Mouse (Mus musculus) hindbrain, postnatal 0 days (tissue): ENCODE data around the gene Zfp365. TPM values are rescaled to one million over a fixed set of nuclear protein-coding genes. Genes with fewer than 3 reads are reported as not detected.

Source experiments
- ATAC-seq: fragments of 200-750 bp; cut with Nextera tagmentation; 2 replicates; pipeline ENCODE4 v1.8.0; 2017; ENCODE audit warnings: mild to moderate bottlenecking, moderate TSS enrichment, moderate library complexity
- DNase-seq: peaks from one replicate; pipeline ENCODE4 v3.0.0-alpha.2; 2015; ENCODE audit warnings: low spot score
- H3K27ac ChIP-seq: fragments of 300-500 bp; sonication (generic); 2 replicates; pipeline ENCODE4 v1.5.1; 2014; ENCODE audit warnings: mild to moderate bottlenecking
- H3K27me3 ChIP-seq: fragments of 300-500 bp; sonication (generic); 2 replicates; pipeline ENCODE4 v1.6.1; 2014; ENCODE audit warnings: low read length, mixed read lengths; ENCODE audit not compliant: insufficient read depth
- H3K36me3 ChIP-seq: fragments of 300-500 bp; sonication (generic); 2 replicates; pipeline ENCODE4 v1.6.1; 2014; ENCODE audit warnings: low read length, mixed read lengths; ENCODE audit not compliant: insufficient read depth
- H3K4me1 ChIP-seq: fragments of 300-500 bp; sonication (generic); 2 replicates; pipeline ENCODE4 v1.6.1; 2014; ENCODE audit warnings: antibody characterized with exemption, low read length, mixed read lengths; ENCODE audit not compliant: insufficient read depth
- H3K4me2 ChIP-seq: fragments of 300-500 bp; sonication (generic); 2 replicates; pipeline ENCODE4 v1.6.1; 2014; ENCODE audit warnings: low read depth, mild to moderate bottlenecking, low read length, moderate library complexity, mixed read lengths
- H3K4me3 ChIP-seq: fragments of 300-500 bp; sonication (generic); 2 replicates; pipeline ENCODE4 v1.5.1; 2014; ENCODE audit warnings: low read length
- H3K9ac ChIP-seq: fragments of 300-500 bp; sonication (generic); replicated peaks from 2 replicates; pipeline ENCODE4 v1.6.1; 2014; ENCODE audit warnings: mild to moderate bottlenecking, low read length, moderate library complexity, mixed read lengths
- H3K9me3 ChIP-seq: fragments of 300-500 bp; sonication (generic); 2 replicates; pipeline ENCODE4 v1.6.1; 2016; ENCODE audit warnings: low read length, mixed read lengths
- CTCF ChIP-seq: IDR thresholded peaks from 2 replicates; pipeline ENCODE4 v1.5.1; 2016; ENCODE audit warnings: antibody characterized with exemption, control low read depth, low read depth
- WGBS: fragments of 180-500 bp; shearing (Covaris S2); extraction: QIAGEN DNeasy Blood & Tissue Kit; methylation state at CpG from one replicate; pipeline ENCODE4 v1.1.7; 2014; 5-methylcytosine and 5-hydroxymethylcytosine counted together
- polyA plus RNA-seq: library from polyadenylated mRNA; unstranded; fragments of >200 nt; fragmentation: Nextera tagmentation; extraction: Ambion mirVana; gene quantifications from 2 replicates; pipeline ENCODE4 v1.2.1, GENCODE M21; 2015
- total RNA-seq: library from RNA; depleted of rRNA; stranded (reverse); fragments of >200 nt; gene quantifications from 2 replicates; pipeline ENCODE4 v1.2.3, GENCODE M21; 2014

The Zfp365 gene
- total and polyA plus RNA-seq, 2 experiments from 2014 or later = 7.9 to 16.6 TPM

DNA sequence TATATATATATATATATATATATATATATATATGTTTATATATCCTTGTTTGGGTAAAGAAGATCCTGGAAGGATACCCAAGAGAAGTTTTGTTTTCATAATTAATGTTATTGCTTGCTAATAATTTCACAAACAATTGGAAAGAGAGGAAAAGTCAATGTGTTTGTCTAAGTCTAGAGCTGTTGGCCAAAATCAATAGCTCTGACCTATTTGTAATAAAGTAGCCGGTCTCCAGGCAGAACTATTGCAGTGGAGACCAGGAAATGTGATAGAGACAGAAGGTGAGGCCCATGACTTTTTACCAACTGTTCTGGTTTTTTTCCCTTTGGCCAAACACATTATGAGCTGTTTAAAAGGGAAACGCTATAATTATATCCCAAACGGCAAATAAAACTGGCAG is 44.2 kb downstream of the Zfp365 start:
- H3K27ac ChIP-seq = no peak overlapping the region
- no peak overlapping the region for H3K4me2 ChIP-seq
- no peaks in the 10 kb centered on the region for H3K4me1 ChIP-seq
- DNase-seq = no peak
- H3K27me3 ChIP-seq = no peaks in the 10 kb centered on the region
- no peaks in the 10 kb centered on the region for H3K36me3 ChIP-seq
- no peak for TF ChIP-seq CTCF
- H3K9me3 ChIP-seq = no peaks in the 10 kb centered on the region
- ATAC-seq = no peak
- H3K9ac ChIP-seq = no peak overlapping the region
- H3K4me3 ChIP-seq = no peak overlapping the region
- WGBS = 85% methylated on average over 3 of the region's 3 CpGs

DNA sequence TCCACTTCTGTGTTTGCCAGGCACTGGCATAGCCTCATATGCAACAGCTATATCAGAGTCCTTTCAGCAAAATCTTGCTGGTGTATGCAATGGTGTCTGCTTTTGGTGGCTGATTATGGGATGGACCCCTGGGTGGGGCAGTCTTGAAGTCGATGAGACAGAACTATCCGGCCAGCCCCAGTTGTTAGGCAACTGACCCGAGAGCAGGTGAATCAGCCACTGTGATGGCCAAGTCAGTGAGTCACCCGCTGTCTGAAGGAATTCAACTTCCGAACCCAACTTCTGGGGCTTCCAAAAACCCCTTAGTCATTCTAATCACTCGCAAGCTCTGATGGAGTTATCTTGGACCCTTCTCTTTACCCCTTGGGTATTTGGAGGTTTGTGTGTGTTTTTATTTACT is 46.6 kb downstream of the Zfp365 start:
- H3K27ac ChIP-seq = no peak overlapping the region
- WGBS = 95% methylated on average over 6 of the region's 6 CpGs
- no peak overlapping the region for H3K4me3 ChIP-seq
- no peak overlapping the region for H3K9ac ChIP-seq
- ATAC-seq = no peak
- no peak overlapping the region for H3K4me2 ChIP-seq
- no peaks in the 10 kb centered on the region for H3K9me3 ChIP-seq
- H3K27me3 ChIP-seq = no peaks in the 10 kb centered on the region
- TF ChIP-seq CTCF = no peak
- no peaks in the 10 kb centered on the region for H3K36me3 ChIP-seq
- no peaks in the 10 kb centered on the region for H3K4me1 ChIP-seq
- DNase-seq = no peak

DNA sequence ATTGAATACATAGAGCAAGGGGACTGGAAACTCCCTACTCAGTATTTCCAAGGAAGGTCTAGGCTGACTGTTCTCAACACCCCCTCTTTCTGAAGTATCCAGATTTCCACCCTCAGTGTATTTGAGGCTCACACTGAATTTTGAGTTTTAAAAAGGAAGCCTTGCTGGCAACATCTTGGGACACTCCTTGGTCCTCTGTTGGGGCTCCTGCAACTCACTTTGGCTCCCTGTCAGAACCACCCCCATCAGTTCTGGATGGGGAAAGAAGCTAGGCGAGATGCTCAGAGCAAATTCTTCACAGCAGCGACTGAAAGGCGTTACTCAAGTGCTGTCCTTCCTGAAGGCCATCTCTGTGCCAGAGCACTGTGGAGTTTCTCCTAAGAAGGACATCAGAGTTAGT is 47.4 kb downstream of the Zfp365 start:
- no peak overlapping the region for H3K4me2 ChIP-seq
- DNase-seq (no peak), ATAC-seq (no peak)
- no peak overlapping the region for H3K27ac ChIP-seq
- H3K9ac ChIP-seq = no peak overlapping the region
- H3K27me3 ChIP-seq = no peaks in the 10 kb centered on the region
- H3K4me1 ChIP-seq = no peaks in the 10 kb centered on the region
- no peaks in the 10 kb centered on the region for H3K9me3 ChIP-seq
- no peak for TF ChIP-seq CTCF
- 78% methylated on average over 3 of the region's 3 CpGs for WGBS
- H3K4me3 ChIP-seq = no peak overlapping the region
- no peaks in the 10 kb centered on the region for H3K36me3 ChIP-seq

GRCm38 (mm10) chr10:67862331-67862730 is 50.1 kb downstream of the Zfp365 start:
- Histone ChIP-seq H3K9me3 (no peaks in the 10 kb centered on the region), H3K36me3 (no peaks in the 10 kb centered on the region), H3K4me1 (no peaks in the 10 kb centered on the region), H3K27me3 (no peaks in the 10 kb centered on the region), H3K9ac (no peak overlapping the region), H3K27ac (no peak overlapping the region), H3K4me3 (no peak overlapping the region), H3K4me2 (no peak overlapping the region)
- DNase-seq = peak; percentile 66
- ATAC-seq = no peak
- WGBS = 14% methylated on average over 7 of the region's 7 CpGs
- peak; percentile 76 for TF ChIP-seq CTCF

DNA sequence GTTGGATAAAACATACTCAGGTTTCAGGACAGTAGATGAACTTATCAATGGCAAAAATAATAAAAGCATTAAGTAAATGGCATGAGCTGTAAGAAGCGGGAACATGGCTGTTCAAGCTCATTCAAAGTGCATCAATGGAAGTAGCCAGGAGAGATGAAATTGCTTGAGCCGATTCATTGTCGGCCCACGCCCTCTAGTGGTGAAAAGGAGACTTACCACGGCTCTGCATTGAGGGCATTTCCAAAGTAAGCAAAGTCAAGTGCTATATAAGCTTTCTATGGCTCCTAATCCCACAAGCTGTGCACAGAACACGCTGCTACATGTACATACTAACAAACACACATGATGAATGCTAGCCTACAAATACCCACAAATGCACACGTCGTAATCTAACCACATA is 53.6 kb downstream of the Zfp365 start:
- 14% methylated on average over 8 of the region's 8 CpGs for WGBS
- peak; percentile 98 for TF ChIP-seq CTCF

DNA sequence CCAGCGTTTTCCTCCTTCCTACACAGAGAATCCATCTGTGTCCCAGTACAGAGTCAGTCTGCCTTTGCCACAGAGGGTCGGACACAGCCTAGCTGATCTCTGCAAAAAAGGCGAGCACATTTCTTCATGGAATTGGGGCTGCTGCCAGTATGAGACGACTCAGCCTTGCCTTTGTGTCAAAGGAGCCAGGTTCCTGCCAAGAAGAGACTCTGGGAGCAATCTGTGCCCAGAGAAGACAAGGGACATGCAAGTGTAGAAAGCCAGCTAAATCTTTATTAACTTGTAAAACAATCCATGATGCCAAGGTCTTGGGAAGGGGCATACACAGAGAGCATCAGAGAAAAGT is 54.9 kb downstream of the Zfp365 start:
- no peak overlapping the region for H3K9ac ChIP-seq
- ATAC-seq = peak; percentile 56; the same call in 1 of the 2 replicates
- H3K27ac ChIP-seq = no peak overlapping the region
- no peaks in the 10 kb centered on the region for H3K27me3 ChIP-seq
- no peak for TF ChIP-seq CTCF
- no peaks in the 10 kb centered on the region for H3K9me3 ChIP-seq
- 45% methylated on average over 4 of the region's 4 CpGs for WGBS
- DNase-seq = peak; percentile 57
- H3K4me3 ChIP-seq = no peak overlapping the region
- H3K36me3 ChIP-seq = no peaks in the 10 kb centered on the region
- no peaks in the 10 kb centered on the region for H3K4me1 ChIP-seq
- H3K4me2 ChIP-seq = no peak overlapping the region

More for the DNA sequence above, 53.6 kb downstream of the Zfp365 start:
- no peaks in the 10 kb centered on the region for H3K9me3 ChIP-seq
- no peak overlapping the region for H3K4me2 ChIP-seq
- no peaks in the 10 kb centered on the region for H3K27me3 ChIP-seq
- H3K4me1 ChIP-seq = no peaks in the 10 kb centered on the region
- H3K27ac ChIP-seq = no peak overlapping the region
- DNase-seq = peak; percentile 95
- peak; percentile 62 for ATAC-seq
- H3K4me3 ChIP-seq = no peak overlapping the region
- H3K36me3 ChIP-seq = no peaks in the 10 kb centered on the region
- no peak overlapping the region for H3K9ac ChIP-seq

DNA sequence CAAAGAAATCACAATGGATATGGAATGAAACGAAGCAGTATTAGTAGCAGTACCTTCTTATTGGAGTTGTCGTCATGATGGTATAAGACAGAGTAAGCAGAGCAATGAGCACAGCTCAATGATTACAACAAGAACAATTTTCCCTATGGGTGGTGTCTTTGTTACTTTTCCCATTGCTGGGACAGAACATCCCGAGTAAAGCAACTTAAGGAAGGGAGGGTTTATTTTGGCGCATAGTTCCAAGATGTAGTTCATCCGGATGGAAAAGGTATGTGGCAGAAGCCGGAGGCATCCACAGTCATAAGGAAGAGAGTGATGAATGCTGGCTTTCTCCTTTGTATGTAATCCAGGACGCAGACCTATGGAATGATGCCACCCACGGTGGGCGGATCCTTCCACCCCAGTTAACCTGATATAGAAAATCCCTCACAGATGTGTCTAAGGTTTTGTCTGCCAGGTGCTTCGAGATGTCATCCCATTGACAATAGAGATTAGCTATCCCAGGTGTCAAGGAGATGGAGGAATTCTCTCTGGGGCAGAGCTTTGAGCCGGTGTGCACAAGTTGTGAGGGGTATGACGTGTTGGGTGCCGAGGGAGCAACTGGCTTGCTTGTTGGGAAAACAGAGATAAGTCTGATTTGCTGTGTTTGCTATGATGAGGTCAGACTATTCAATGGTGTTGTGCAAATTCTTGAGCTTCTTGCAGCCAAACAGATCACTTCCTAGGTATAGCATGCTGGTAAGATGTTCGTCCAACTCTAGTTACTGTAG is 55.5 kb downstream of the Zfp365 start:
- Histone ChIP-seq H3K9ac (no peak overlapping the region), H3K4me3 (no peak overlapping the region), H3K4me1 (no peaks in the 10 kb centered on the region), H3K27me3 (no peaks in the 10 kb centered on the region), H3K36me3 (no peaks in the 10 kb centered on the region), H3K27ac (no peak overlapping the region), H3K9me3 (no peaks in the 10 kb centered on the region), H3K4me2 (no peak overlapping the region)
- ATAC-seq (no peak), DNase-seq (no peak)
- WGBS = 88% methylated on average over 14 of the region's 14 CpGs
- no peak for TF ChIP-seq CTCF
